Comparison of ENCODE assay signal across 8 mouse cellular contexts in genomic region chr16:59472546-59472945, GRCm38 (mm10). TPM values are rescaled to one million over a fixed set of nuclear protein-coding genes. Genes with fewer than 3 reads are reported as not detected.
DNase-seq lines count a peak whose midpoint lies in the region; ATAC-seq and TF ChIP-seq lines count a peak whose summit lies in the region.

No protein-coding gene starts in this region.

- H3K4me3 ChIP-seq in heart, embryonic 12.5 days = peak overlapping the region; percentile 86
- no peak overlapping the region; the same call in 1 of the 2 replicates for H3K4me3 ChIP-seq in ES-Bruce4 (ENCODE audit: low read depth, low read length)
- peak overlapping the region; percentile 71 for H3K4me3 ChIP-seq in forebrain, embryonic 16.5 days (replicated peaks; ENCODE audit: low read length)
- H3K4me3 ChIP-seq in liver, postnatal 0 days (ENCODE audit: low read depth, low read length) = peak overlapping the region; percentile 89

- no peaks in the 10 kb centered on the region for H3K27me3 ChIP-seq in heart, embryonic 12.5 days (replicated peaks)
- no peaks in the 10 kb centered on the region for H3K27me3 ChIP-seq in ES-Bruce4 (ENCODE audit: control insufficient read depth, insufficient read depth, low read length, poor library complexity, severe bottlenecking)
- no peaks in the 10 kb centered on the region for H3K27me3 ChIP-seq in forebrain, embryonic 16.5 days (replicated peaks; ENCODE audit: control insufficient read depth, insufficient read depth, low read length)
- no peaks in the 10 kb centered on the region for H3K27me3 ChIP-seq in liver, postnatal 0 days (ENCODE audit: insufficient read depth, low read length)

- DNase-seq in heart, adult 11 months = no peak
- DNase-seq in liver, postnatal 0 days = no peak
- DNase-seq in right cerebral cortex, postnatal 4 days = no peak
- no peak for DNase-seq in layer of hippocampus, adult 11-12 months (ENCODE audit: low spot score)
- no peak for DNase-seq in yolk sac, embryonic 10.5 days (ENCODE audit: low spot score)

- no peak for TF ChIP-seq EP300 in ES-Bruce4 (IDR thresholded peaks at IDR 0.05; ENCODE audit: insufficient read depth, low read depth, low read length)
- TF ChIP-seq EP300 in liver, postnatal 0 days (IDR thresholded peaks at IDR 0.05; ENCODE audit: low read depth) = no peak

- no peaks in the 10 kb centered on the region for H3K9me3 ChIP-seq in heart, embryonic 12.5 days (replicated peaks)
- H3K9me3 ChIP-seq in ES-Bruce4 (replicated peaks; ENCODE audit: control insufficient read depth, insufficient read depth, low read length, poor library complexity, severe bottlenecking) = no peaks in the 10 kb centered on the region
- no peaks in the 10 kb centered on the region for H3K9me3 ChIP-seq in forebrain, embryonic 16.5 days (ENCODE audit: control insufficient read depth, low read length)
- H3K9me3 ChIP-seq in liver, postnatal 0 days (ENCODE audit: low read length) = no peaks in the 10 kb centered on the region

- peak overlapping the region; percentile 69 for H3K4me2 ChIP-seq in heart, embryonic 12.5 days
- H3K4me2 ChIP-seq in forebrain, embryonic 16.5 days (ENCODE audit: low read length) = peak overlapping the region; percentile 75
- H3K4me2 ChIP-seq in liver, postnatal 0 days (ENCODE audit: low read depth, low read length) = peak overlapping the region; percentile 83

- H3K36me3 ChIP-seq in heart, embryonic 12.5 days = peaks cover 20% of the 10 kb centered on the region
- H3K36me3 ChIP-seq in ES-Bruce4 (ENCODE audit: control insufficient read depth, insufficient read depth, low read length, poor library complexity, severe bottlenecking) = peaks cover 17% of the 10 kb centered on the region
- H3K36me3 ChIP-seq in forebrain, embryonic 16.5 days (ENCODE audit: control insufficient read depth, insufficient read depth) = no peaks in the 10 kb centered on the region
- peaks cover 10% of the 10 kb centered on the region for H3K36me3 ChIP-seq in liver, postnatal 0 days (replicated peaks; ENCODE audit: insufficient read depth, low read length)

- no peak overlapping the region for H3K27ac ChIP-seq in heart, embryonic 12.5 days (ENCODE audit: poor library complexity, severe bottlenecking)
- no peak overlapping the region for H3K27ac ChIP-seq in ES-Bruce4 (ENCODE audit: insufficient read depth, low read length)
- no peak overlapping the region for H3K27ac ChIP-seq in forebrain, embryonic 16.5 days (ENCODE audit: low read length)
- H3K27ac ChIP-seq in liver, postnatal 0 days (ENCODE audit: low read depth) = peak overlapping the region; percentile 83

- no peak for ATAC-seq in heart, embryonic 12.5 days (ENCODE audit: insufficient number of reproducible peaks, low FRiP score)
- no peak for ATAC-seq in forebrain, embryonic 16.5 days
- ATAC-seq in liver, postnatal 0 days = no peak

- peaks cover 8% of the 10 kb centered on the region; the same call in 1 of the 2 replicates for H3K4me1 ChIP-seq in heart, embryonic 12.5 days (replicated peaks)
- no peaks in the 10 kb centered on the region for H3K4me1 ChIP-seq in ES-Bruce4 (ENCODE audit: control insufficient read depth, insufficient read depth, low read length)
- H3K4me1 ChIP-seq in forebrain, embryonic 16.5 days (replicated peaks; ENCODE audit: control insufficient read depth, insufficient read depth, low read length) = 0 out of 2 replicates have a peak, but pooled peaks cover 3% of the 10 kb centered on the region
- H3K4me1 ChIP-seq in liver, postnatal 0 days (ENCODE audit: insufficient read depth) = 0 out of 2 replicates have a peak, but pooled peaks cover 8% of the 10 kb centered on the region

- TF ChIP-seq CTCF in ES-Bruce4 (IDR thresholded peaks at IDR 0.05; ENCODE audit: low read depth, low read length) = no peak
- no peak for TF ChIP-seq CTCF in liver, postnatal 0 days (IDR thresholded peaks at IDR 0.05; ENCODE audit: low read depth)

- TF ChIP-seq POLR2A in ES-Bruce4 (IDR thresholded peaks at IDR 0.05; ENCODE audit: insufficient read depth, low read length) = no peak

- H3K9ac ChIP-seq in heart, embryonic 12.5 days = peak overlapping the region; percentile 83; the same call in 1 of the 2 replicates
- peak overlapping the region; percentile 27 for H3K9ac ChIP-seq in ES-Bruce4 (ENCODE audit: low read depth, poor library complexity, severe bottlenecking)
- no peak overlapping the region; the same call in 1 of the 2 replicates for H3K9ac ChIP-seq in forebrain, embryonic 16.5 days (replicated peaks; ENCODE audit: low read depth, low read length)
- H3K9ac ChIP-seq in liver, postnatal 0 days (replicated peaks) = peak overlapping the region; percentile 82

- WGBS in heart, embryonic 12.5 days = 53% methylated on average over 6 of the region's 6 CpGs
- WGBS in forebrain, embryonic 16.5 days = 51% methylated on average over 6 of the region's 6 CpGs
- WGBS in liver, postnatal 0 days (ENCODE audit: insufficient replicate concordance) = 42% methylated on average over 6 of the region's 6 CpGs

RNA-seq across cellular contexts. Expression of gene Riox2, which starts 1.0 kb away (rescaled TPM):
- polyA plus RNA-seq in heart, embryonic 12.5 days (2016; fragmentation: Nextera tagmentation; extraction: Ambion mirVana) = 27.9 and 28.3 TPM in 2 replicates
- 44.7 and 51.2 TPM in 2 replicates for polyA plus RNA-seq in ES-Bruce4 (2011; ENCODE audit: insufficient read depth, insufficient read length, low read depth, missing spikeins)
- polyA plus RNA-seq in forebrain, embryonic 16.5 days (2015; fragmentation: Nextera tagmentation; extraction: Ambion mirVana) = 12.5 and 14.7 TPM in 2 replicates
- 9.5 and 10.4 TPM in 2 replicates for polyA plus RNA-seq in liver, postnatal 0 days (2015; fragmentation: Nextera tagmentation; extraction: Ambion mirVana)
